Mouse (Mus musculus): ENCODE data around the gene Tdp1.

Tdp1 gene

GRCm38 (mm10) chr12:99965203-99966115, 81.1 kb downstream of the Tdp1 start:
- CTCF ChIA-PET = interaction anchor here in 3 of 4 experiments (0.6 to 2.7 kb wide), 16 partner anchors 8 to 1069 kb away, joined by 3 to 20 read pairs (median 5); no protein-coding TSS in a partner anchor
- POLR2A ChIA-PET = interaction anchor here (0.6 to 3.2 kb wide), 15 partner anchors 11 to 313 kb away, joined by 3 to 10 read pairs (median 4); partner anchors contain the start of gene Calm1 (in 2 of the 4)

GRCm38 (mm10) chr12:99966116-99966770, 81.9 kb downstream of the Tdp1 start:
- ChIA-PET CTCF (interaction anchor here (0.6 to 2.7 kb wide), 10 partner anchors 7 to 1070 kb away, joined by 3 to 20 read pairs (median 4); no protein-coding TSS in a partner anchor), POLR2A (interaction anchor here in 3 of 4 experiments (0.7 to 3.2 kb wide), 19 partner anchors 11 to 313 kb away, joined by 3 to 10 read pairs (median 4); partner anchors contain the start of gene Calm1 (in 2 of the 3))

- POLR2A ChIA-PET = interaction anchor here in 3 of 4 experiments (0.8 to 3.2 kb wide), 11 partner anchors 13 to 186 kb away, joined by 3 to 10 read pairs (median 3); no protein-coding TSS in a partner anchor
- CTCF ChIA-PET = interaction anchor here in 3 of 4 experiments (0.7 to 2.1 kb wide), 4 partner anchors 14 to 883 kb away, joined by 3 to 4 read pairs (median 3); no protein-coding TSS in a partner anchor
These were observed 82.6 kb downstream of the Tdp1 start for GRCm38 (mm10) chr12:99966881-99967363.

GRCm38 (mm10) chr12:99969906-99970305, 85.6 kb downstream of the Tdp1 start:
- POLR2A ChIA-PET = interaction anchor here in 2 of 4 experiments (0.7 to 1.3 kb wide), 2 partner anchors 140 to 162 kb away, joined by 3 read pairs; partner anchors contain the start of gene Psmc1 (in 1 of the 2)
- CTCF ChIA-PET = no interaction called here

- ChIA-PET CTCF (interaction anchor here (0.5 to 4.8 kb wide), 15 partner anchors 9 to 904 kb away, joined by 3 to 50 read pairs (median 4); no protein-coding TSS in a partner anchor), POLR2A (interaction anchor here in 1 of 4 experiments (0.7 to 3.1 kb wide), 6 partner anchors 28 to 166 kb away, joined by 3 to 18 read pairs (median 4); partner anchors contain the start of gene Psmc1)
These were observed 87.0 kb downstream of the Tdp1 start for GRCm38 (mm10) chr12:99971205-99971894.

- POLR2A ChIA-PET = interaction anchor here in 3 of 4 experiments (0.7 to 3.1 kb wide), 8 partner anchors 134 to 533 kb away, joined by 3 to 18 read pairs (median 3); partner anchors contain the start of gene Psmc1 (in 2 of the 3)
- CTCF ChIA-PET = interaction anchor here (0.5 to 4.8 kb wide), 41 partner anchors 8 to 1217 kb away, joined by 3 to 50 read pairs (median 4); partner anchors contain the start of gene Kcnk13 (in 3 of the 4)
These were observed 88.5 kb downstream of the Tdp1 start for GRCm38 (mm10) chr12:99972825-99973224.

GRCm38 (mm10) chr12:99973659-99974058, 89.3 kb downstream of the Tdp1 start:
- ChIA-PET POLR2A (interaction anchor here in 2 of 4 experiments (0.9 to 3.1 kb wide), 4 partner anchors 133 to 162 kb away, joined by 3 to 18 read pairs (median 4); no protein-coding TSS in a partner anchor), CTCF (interaction anchor here (0.6 to 4.8 kb wide), 29 partner anchors 9 to 628 kb away, joined by 3 to 50 read pairs (median 4); partner anchors contain the start of gene Kcnk13 (in 2 of the 4))

- CTCF ChIA-PET = no interaction called here
- POLR2A ChIA-PET = interaction anchor here in 2 of 4 experiments (0.6 to 2.3 kb wide), 4 partner anchors 13 to 989 kb away, joined by 3 to 8 read pairs (median 4); no protein-coding TSS in a partner anchor
These were observed 95.2 kb downstream of the Tdp1 start for GRCm38 (mm10) chr12:99979541-99979940.

- ChIA-PET CTCF (no interaction called here), POLR2A (no interaction called here)
These were observed 102.5 kb downstream of the Tdp1 start for GRCm38 (mm10) chr12:99986797-99987196.

- CTCF ChIA-PET = no interaction called here
- POLR2A ChIA-PET = interaction anchor here in 1 of 4 experiments (0.9 kb wide), 1 partner anchor 74 kb away, joined by 3 read pairs; no protein-coding TSS in a partner anchor
These were observed 103.8 kb downstream of the Tdp1 start for GRCm38 (mm10) chr12:99988144-99988543.

- POLR2A ChIA-PET = interaction anchor here in 1 of 4 experiments (1.2 kb wide), 1 partner anchor 12 kb away, joined by 3 read pairs; no protein-coding TSS in a partner anchor
These were observed 108.1 kb downstream of the Tdp1 start for GRCm38 (mm10) chr12:99992362-99992862.

GRCm38 (mm10) chr12:99993146-99993890, 109.0 kb downstream of the Tdp1 start:
- ChIA-PET POLR2A (interaction anchor here in 2 of 4 experiments (0.8 to 1.2 kb wide), 2 partner anchors 13 to 89 kb away, joined by 3 read pairs; no protein-coding TSS in a partner anchor), CTCF (no interaction called here)

More at GRCm38 (mm10) chr12:99992362-99992862, 108.1 kb downstream of the Tdp1 start:
- CTCF ChIA-PET = no interaction called here

GRCm38 (mm10) chr12:99995951-99996350, 111.6 kb downstream of the Tdp1 start:
- POLR2A ChIA-PET = no interaction called here
- CTCF ChIA-PET = no interaction called here

- ChIA-PET CTCF (interaction anchor here in 1 of 4 experiments (1.1 kb wide), 1 partner anchor 26 kb away, joined by 5 read pairs; no protein-coding TSS in a partner anchor), POLR2A (interaction anchor here in 2 of 4 experiments (0.7 to 2.8 kb wide), 6 partner anchors 9 to 33 kb away, joined by 3 to 8 read pairs (median 4); no protein-coding TSS in a partner anchor)
These were observed 115.4 kb downstream of the Tdp1 start for GRCm38 (mm10) chr12:99999726-100000125.

- CTCF ChIA-PET = no interaction called here
- POLR2A ChIA-PET = interaction anchor here in 2 of 4 experiments (1.4 to 2.8 kb wide), 3 partner anchors 8 to 22 kb away, joined by 3 to 8 read pairs (median 6); no protein-coding TSS in a partner anchor
These were observed 116.1 kb downstream of the Tdp1 start for GRCm38 (mm10) chr12:100000381-100000780.

- ChIA-PET POLR2A (interaction anchor here in 1 of 4 experiments (0.9 to 2.8 kb wide), 3 partner anchors 13 to 23 kb away, joined by 3 to 8 read pairs (median 5); no protein-coding TSS in a partner anchor), CTCF (no interaction called here)
These were observed 116.9 kb downstream of the Tdp1 start for GRCm38 (mm10) chr12:100001246-100001645.

Measured in embryonic stem cell, embryonic (primary cell).